Mouse (Mus musculus) layer of hippocampus, postnatal 14 days (tissue): ENCODE data around the gene Macc1. TPM values are rescaled to one million over a fixed set of nuclear protein-coding genes. Genes with fewer than 3 reads are reported as not detected.

Experiments
- DNase-seq, 2 experiments: peaks; one replicate each; pipeline ENCODE4 v3.0.0; 2021 to 2022; ENCODE audit warnings: low spot score in 2 of 2, mixed read lengths in 1 of 2
- total RNA-seq, 2 experiments: library from RNA; stranded (reverse); gene quantifications; 2 replicates each; pipeline ENCODE4 v1.2.3; 2021

The Macc1 gene
- total RNA-seq, 2 experiments from 2014 or later: not detected

GRCm38 (mm10) chr12:119386243-119386642, 72.2 kb downstream of the Macc1 start:
- DNase-seq: no peak

DNA sequence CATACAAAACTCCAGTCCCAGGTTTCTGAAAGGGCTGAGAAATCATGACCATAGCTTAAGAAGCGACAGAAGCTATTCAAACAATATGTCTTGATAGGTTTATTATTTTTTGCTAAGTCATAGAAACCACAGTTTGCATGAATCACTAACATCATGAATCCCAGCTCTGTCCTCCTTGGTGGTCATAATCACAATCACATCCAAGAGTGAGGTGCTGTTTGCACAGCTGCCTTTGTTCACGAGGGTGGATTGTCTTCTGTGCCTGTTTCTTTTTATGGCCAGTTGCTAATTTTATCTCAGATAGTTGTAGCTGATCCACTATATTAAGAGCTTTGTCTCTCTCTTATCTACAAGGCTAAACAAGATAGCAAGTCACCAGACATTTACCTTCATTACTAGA, 72.6 kb downstream of the Macc1 start:
- no peak for DNase-seq

- no peak for DNase-seq
Observed at GRCm38 (mm10) chr12:119387925-119388324, 73.9 kb downstream of the Macc1 start.

DNA sequence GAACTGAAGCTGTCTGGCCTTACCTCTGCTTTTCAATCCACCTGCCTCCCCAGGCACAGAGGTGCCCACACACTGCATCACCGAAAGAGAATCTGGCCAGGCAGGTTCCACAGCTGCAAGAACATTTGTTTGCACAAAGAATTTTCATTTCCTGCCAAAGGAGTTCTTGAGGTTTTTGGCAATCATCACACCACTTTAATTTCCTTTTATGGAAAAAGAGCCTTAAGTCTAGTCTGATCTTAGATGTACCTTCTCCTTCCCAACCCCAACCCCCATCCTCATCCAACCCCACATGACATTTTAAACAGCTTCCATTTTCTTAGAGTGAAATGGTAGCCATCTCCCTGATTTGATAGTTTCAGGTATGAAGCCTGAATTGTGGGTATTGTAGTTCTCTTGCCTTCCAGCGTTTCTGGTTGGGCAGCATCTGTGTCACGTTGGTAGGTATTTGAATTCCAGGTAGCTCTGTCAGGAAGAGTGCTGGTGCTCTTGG, 76.2 kb downstream of the Macc1 start:
- DNase-seq: no peak

- DNase-seq: no peak
Observed at GRCm38 (mm10) chr12:119398046-119398659, 84.1 kb downstream of the Macc1 start.

DNA sequence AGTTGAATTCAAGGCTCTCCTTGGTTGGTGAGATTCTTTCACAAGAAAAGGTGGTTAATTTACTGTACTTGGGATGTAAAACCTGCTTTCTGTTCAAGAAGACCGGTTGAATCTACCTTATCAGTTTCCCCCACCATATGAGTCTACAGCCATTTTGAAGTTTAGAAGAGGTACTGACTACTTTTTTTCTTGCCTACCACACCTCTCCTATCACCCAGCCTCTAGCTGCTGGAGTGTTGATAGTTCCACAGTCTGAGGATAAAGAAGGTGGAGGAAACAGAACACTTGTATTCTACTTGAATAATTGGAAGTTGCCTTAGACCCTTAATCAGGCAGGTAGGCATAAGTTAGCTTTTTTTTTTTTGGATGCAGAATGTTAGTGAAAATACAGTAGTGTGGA, 88.2 kb downstream of the Macc1 start:
- no peak for DNase-seq

DNA sequence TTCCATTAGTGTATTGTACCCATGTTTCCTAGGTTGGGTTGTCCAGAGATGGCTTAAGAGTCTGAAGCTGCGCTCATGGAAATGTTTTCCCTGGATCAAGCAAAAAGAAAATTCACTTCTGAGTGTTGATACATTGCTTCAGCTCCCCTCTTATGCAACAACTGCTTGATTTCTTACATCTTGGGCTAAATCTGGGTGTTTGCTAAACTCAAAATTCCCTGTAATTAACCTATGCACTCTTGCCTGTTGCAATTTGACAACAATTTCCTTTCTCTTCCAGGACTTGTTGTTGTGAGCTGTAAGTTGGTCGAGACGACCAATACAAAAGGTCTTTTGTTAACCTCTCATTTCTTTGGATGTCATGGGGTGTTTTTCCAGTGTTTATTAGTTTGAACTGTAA, 88.7 kb downstream of the Macc1 start:
- no peak for DNase-seq

DNA sequence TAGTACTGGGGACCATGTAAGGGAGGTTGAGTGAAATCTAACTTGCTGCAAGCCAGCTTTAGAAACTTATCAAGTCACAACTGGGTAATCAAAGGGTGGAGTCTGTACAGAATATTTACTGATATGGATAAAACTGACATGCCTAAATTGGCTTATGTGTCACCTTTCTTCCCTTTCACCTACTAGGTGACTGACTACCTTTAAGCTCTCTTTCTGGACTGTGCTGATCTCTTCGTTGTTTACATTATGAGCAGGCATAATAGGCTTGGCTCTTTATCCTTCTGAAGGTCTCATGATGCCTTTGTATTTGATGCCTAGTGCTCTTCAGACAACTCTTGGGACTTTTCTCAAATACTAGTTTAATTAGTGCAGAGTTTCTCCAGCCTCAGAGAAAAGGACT, 90.7 kb downstream of the Macc1 start:
- no peak for DNase-seq

DNA sequence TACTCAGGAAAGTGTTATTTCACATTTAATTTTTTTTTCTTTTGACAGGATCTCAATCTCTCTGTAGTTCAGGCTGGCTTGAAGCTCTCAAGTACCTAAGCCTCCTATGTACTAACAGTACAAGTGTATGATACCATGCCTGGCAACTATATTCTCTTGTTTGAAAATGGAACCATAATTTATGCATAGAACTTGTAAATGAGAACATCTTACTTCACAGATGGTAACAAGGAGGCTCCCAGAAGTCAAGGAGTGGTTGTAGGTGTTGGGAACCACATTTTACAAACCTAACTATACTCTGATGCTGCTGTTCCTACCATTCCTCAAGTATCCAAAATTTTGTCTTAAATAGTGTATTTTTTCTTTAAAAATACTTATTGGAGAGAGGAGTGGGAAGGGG, 96.5 kb downstream of the Macc1 start:
- no peak for DNase-seq

DNA sequence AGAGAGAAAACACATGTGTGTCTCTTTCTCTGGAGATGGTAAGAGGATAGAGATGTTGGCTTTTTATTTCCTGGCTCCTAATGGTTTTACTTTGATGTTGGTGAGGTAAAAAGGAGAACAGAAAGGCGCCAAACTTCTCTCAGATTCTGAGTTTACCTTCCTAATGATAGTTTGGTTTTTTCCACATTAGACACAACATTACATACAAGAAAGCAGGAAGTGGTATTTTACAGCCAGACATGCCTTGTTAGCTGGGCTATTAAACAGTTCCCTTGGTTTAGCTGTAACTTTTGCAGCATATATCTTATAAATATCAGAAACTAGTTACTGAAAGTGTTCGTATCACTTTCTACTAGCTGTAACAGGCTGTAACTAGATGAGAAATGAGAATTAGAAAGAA, 96.9 kb downstream of the Macc1 start:
- DNase-seq: no peak

DNA sequence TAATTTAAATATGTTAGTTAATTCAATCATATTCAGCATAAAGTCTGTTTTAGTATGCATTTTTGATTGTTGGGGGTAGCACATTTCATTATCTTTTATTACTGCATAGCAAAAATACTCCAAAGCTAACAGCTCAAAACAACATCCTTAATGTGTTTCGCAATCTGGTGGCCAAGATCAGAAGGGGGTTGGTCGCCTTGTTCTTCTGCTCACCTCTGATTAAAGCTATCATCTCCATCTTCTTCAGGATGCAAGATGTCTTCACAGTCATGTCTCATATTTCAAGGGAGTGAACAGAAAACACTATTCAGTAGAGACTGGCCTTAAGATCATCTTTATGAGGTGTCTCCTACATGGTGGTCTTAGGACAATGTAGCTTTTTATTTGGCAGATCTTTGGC, 97.9 kb downstream of the Macc1 start:
- no peak for DNase-seq

DNA sequence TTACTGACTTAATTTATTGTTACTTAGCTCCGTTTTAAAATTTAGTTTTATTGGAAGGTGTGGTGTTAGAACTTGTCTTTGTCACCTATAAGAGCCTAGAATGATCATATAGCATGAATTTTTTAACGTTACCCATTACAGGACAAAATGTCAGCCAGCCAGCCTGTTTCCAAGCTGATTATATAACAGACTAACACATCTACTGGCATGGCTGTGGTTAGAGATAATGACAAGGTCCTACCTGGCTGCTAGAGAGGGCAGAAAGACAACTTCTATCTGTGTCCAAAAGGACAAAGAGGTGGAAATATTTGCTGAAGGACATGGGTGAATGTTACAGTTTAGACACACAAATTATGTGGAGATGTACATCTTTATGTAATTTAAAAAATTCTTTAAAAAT, 101.8 kb downstream of the Macc1 start:
- no peak for DNase-seq

- DNase-seq: no peak
Observed at GRCm38 (mm10) chr12:119425749-119426148, 111.7 kb downstream of the Macc1 start.

- no peak for DNase-seq
Observed at GRCm38 (mm10) chr12:119426182-119426886, 112.3 kb downstream of the Macc1 start.

DNA sequence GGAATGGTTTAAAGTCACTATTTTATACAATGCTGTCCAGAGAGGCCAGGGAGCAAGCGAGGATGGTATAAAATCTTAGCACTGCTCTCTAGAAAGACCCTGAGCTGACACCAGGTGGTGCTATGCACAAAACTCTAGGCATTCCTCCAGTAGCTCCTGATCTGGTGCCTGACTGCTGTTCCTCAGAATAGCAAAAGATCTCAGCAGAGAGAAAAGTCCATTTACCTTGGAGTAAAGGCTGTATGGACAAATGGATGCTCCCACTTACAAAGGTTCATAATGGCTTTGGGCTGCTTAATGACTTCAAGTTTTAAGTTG, 112.8 kb downstream of the Macc1 start:
- peak; percentile 20 to 49 for DNase-seq

DNA sequence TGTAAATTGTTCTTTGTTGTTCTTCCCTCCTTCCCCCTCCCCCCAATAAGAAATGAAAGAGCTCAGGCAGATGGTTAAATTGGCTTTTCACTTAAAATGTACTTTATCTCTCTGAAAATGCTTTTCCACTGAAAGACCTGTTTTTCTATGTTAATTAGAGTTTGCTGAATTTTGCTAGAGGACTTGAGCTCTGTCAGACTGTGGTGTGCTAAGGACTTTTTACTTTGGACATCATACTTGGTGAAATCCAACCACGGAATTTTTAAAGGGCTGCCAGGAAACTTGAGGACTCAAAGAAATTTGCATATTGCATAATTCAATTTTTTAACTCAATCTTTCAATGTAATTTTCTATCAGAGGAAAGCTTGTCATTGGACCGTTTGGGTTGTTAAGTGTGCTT, 126.7 kb downstream of the Macc1 start:
- DNase-seq: no peak

DNA sequence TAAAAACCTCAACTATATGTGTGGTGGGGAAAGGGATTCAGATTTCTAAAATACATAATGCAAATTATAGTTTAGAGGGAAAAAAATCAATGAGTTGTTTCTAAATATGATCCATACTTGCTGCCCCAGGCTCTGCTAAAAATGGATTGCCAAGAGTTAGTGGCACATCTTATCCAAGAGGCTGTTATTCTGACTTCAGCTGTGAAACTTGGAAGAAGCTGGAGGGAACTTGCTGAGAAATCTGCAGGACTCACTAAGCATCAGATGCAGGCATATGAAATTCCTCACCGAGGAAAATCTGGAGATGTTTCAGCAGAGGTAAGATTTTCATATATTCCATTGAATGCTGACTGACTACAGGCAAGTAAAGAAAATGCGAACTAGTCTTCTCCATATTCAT, 136.0 kb downstream of the Macc1 start:
- no peak for DNase-seq

GRCm38 (mm10) chr12:119451232-119451631, 137.2 kb downstream of the Macc1 start:
- DNase-seq: no peak

GRCm38 (mm10) chr12:119454076-119454475, 140.0 kb downstream of the Macc1 start:
- DNase-seq: no peak

DNA sequence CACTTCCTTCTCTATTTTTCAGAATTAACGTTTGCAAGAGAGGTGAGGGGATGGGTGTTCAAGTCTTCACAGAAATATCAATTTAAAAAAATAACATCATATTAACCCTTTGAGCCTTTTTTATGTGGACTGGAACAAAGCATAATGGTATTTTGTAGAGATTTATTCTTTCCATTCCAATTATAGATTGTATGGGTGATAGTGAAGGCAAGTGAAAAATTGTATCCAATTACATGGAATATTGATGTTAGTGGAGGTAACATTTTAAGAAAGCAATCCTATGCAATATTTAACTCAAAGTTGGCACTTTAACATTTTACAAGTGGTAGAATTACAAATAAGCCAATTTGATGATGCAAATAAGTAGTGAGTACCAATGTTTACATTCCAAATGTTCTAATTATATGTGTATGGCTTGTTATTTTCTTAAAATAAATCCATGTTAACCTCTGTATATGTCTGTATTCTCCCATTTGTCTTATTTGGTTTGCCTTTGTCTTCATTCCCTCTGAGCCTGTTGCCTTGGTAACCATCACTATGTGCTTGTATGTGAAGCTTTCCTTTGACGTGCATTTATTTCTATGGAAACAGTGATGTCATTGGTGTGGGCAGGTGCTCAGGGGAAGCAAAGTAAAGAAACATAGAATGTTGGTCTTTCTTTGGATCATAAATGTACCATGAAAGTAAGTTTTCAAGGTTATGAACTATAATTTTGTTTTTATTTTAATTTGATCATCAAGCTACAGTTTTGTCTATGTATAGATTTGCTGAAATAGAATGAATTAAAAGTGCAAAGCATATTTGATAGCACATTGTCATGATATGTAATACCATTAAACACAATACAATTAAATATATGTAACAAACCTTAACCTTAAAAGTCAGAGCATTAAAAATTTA, 150.2 kb downstream of the Macc1 start:
- DNase-seq: peak in 1 of 2 experiments; percentile 57

GRCm38 (mm10) chr12:119464940-119465245, 150.8 kb downstream of the Macc1 start:
- DNase-seq: no peak

- no peak for DNase-seq
Observed at GRCm38 (mm10) chr12:119467656-119468055, 153.6 kb downstream of the Macc1 start.
